In genomic region chr15:25909783-25910494, GRCm38 (mm10) we compare ENCODE assay signal across 9 mouse cellular contexts.
DNase-seq lines count a peak whose midpoint lies in the region; ATAC-seq lines count a peak whose summit lies in the region.
"Had no signal": no experiment of that assay in that cellular context is flagged by ENCODE, and none has a peak within 500 bp of the region (broad histone marks: within the 10 kb centered on the region; RNA-seq: fewer than 3 reads in every experiment).

No protein-coding gene starts in this region.

- DNase-seq in heart, adult 8-10 months (ENCODE audit: low spot score): no peak
- peak; percentile 94 for DNase-seq in MEL-GATA-1-ER (ENCODE audit: extremely low read depth, low read depth)
- no peak for DNase-seq in ovary, postnatal 10 days (ENCODE audit: low spot score)
- DNase-seq in layer of hippocampus, postnatal 36 days: no peak
- no peak for DNase-seq in neural tube, embryonic 10.5 days (ENCODE audit: extremely low spot score, low spot score)

- H3K9me3 ChIP-seq in heart, embryonic 16.5 days (replicated peaks; ENCODE audit: control insufficient read depth, low read length): no peaks in the 10 kb centered on the region
- no peaks in the 10 kb centered on the region for H3K9me3 ChIP-seq in midbrain, embryonic 16.5 days (replicated peaks; ENCODE audit: control insufficient read depth, low read length, poor library complexity, severe bottlenecking)

- H3K36me3 ChIP-seq in heart, embryonic 16.5 days (ENCODE audit: control insufficient read depth, insufficient read depth): no peaks in the 10 kb centered on the region
- no peaks in the 10 kb centered on the region for H3K36me3 ChIP-seq in midbrain, embryonic 16.5 days (ENCODE audit: control insufficient read depth, insufficient read depth, low read length)

- H3K4me1 ChIP-seq in heart, embryonic 16.5 days (ENCODE audit: control insufficient read depth, insufficient read depth, low read length): peaks cover 27% of the 10 kb centered on the region
- H3K4me1 ChIP-seq in midbrain, embryonic 16.5 days (ENCODE audit: control insufficient read depth, insufficient read depth, low read length): peaks cover 11% of the 10 kb centered on the region

- H3K4me2 ChIP-seq in heart, embryonic 16.5 days (ENCODE audit: low read depth, low read length): no peak overlapping the region
- H3K4me2 ChIP-seq in midbrain, embryonic 16.5 days (ENCODE audit: low read length): peak overlapping the region; percentile 29
- H3K4me2 ChIP-seq: hindbrain, embryonic 14.5 days had no signal

- 55% methylated on average over 11 of the region's 11 CpGs for WGBS in heart, embryonic 16.5 days
- WGBS in midbrain, embryonic 16.5 days: 24% methylated on average over 11 of the region's 11 CpGs

- H3K27ac ChIP-seq in heart, embryonic 16.5 days (ENCODE audit: low read length): peak overlapping the region; percentile 80
- H3K27ac ChIP-seq in midbrain, embryonic 16.5 days (ENCODE audit: low read length): peak overlapping the region; percentile 53
- H3K27ac ChIP-seq: hindbrain, embryonic 14.5 days had no signal

- peak; percentile 17; the same call in 1 of the 2 replicates for ATAC-seq in heart, embryonic 16.5 days (replicated peaks; ENCODE audit: extremely low read depth, insufficient read depth, low FRiP score)
- ATAC-seq in granulocyte monocyte progenitor cell, adult 5-6 weeks (replicated peaks; ENCODE audit: poor library complexity, severe bottlenecking): peak; percentile 66
- ATAC-seq in midbrain, embryonic 16.5 days: peak; percentile 88

- H3K9ac ChIP-seq in heart, embryonic 16.5 days (ENCODE audit: low read length): peak overlapping the region; percentile 10; the same call in 1 of the 2 replicates
- H3K9ac ChIP-seq in midbrain, embryonic 16.5 days (ENCODE audit: low read depth, low read length): no peak overlapping the region
- H3K9ac ChIP-seq: hindbrain, embryonic 14.5 days had no signal

- no peak overlapping the region for H3K4me3 ChIP-seq in heart, embryonic 16.5 days (ENCODE audit: low read length)
- H3K4me3 ChIP-seq in midbrain, embryonic 16.5 days (ENCODE audit: low read depth, low read length): no peak overlapping the region

- H3K27me3 ChIP-seq in heart, embryonic 16.5 days (ENCODE audit: control insufficient read depth, insufficient read depth, low read length): no peaks in the 10 kb centered on the region
- no peaks in the 10 kb centered on the region for H3K27me3 ChIP-seq in midbrain, embryonic 16.5 days (ENCODE audit: control insufficient read depth, insufficient read depth, low read depth, low read length)

Comparison
In these comparisons a context has a peak if more than half of its experiments do, and no peak if none do; other contexts are left out.
1. ATAC-seq: peak in every context shown above with its lines; median percentile 88 in midbrain, embryonic 16.5 days; 66 in granulocyte monocyte progenitor cell, adult 5-6 weeks; 17 in heart, embryonic 16.5 days.